Mouse (Mus musculus) heart, embryonic 13.5 days (tissue): Measurements from ENCODE around the gene Bmi1. TPM values are rescaled to one million over a fixed set of nuclear protein-coding genes. Genes with fewer than 3 reads are reported as not detected.

ENCODE experiments used
- ATAC-seq: fragments of 200-750 bp; cut with Nextera tagmentation; 2 replicates; pipeline ENCODE4 v1.8.0; 2017; ENCODE audit warnings: moderate TSS enrichment; ENCODE audit not compliant: insufficient number of reproducible peaks, low FRiP score, low TSS enrichment; ENCODE audit errors: extremely low read depth
- H3K27ac ChIP-seq: fragments of 300-500 bp; sonication (generic); replicated peaks from 2 replicates; pipeline ENCODE4 v1.5.1; 2015; ENCODE audit warnings: moderate library complexity, mild to moderate bottlenecking, inconsistent platforms
- H3K27me3 ChIP-seq: fragments of 300-500 bp; sonication (generic); replicated peaks from 2 replicates; pipeline ENCODE4 v1.6.1; 2015; ENCODE audit warnings: mild to moderate bottlenecking, inconsistent platforms
- H3K36me3 ChIP-seq: fragments of 300-500 bp; sonication (generic); 2 replicates; pipeline ENCODE4 v1.6.1; 2015; ENCODE audit warnings: mild to moderate bottlenecking, inconsistent platforms
- H3K4me1 ChIP-seq: fragments of 300-500 bp; sonication (generic); 2 replicates; pipeline ENCODE4 v1.6.1; 2015; ENCODE audit warnings: inconsistent platforms
- H3K4me2 ChIP-seq: fragments of 300-500 bp; sonication (generic); 2 replicates; pipeline ENCODE4 v1.6.1; 2015; ENCODE audit warnings: inconsistent platforms, mild to moderate bottlenecking, moderate library complexity
- H3K4me3 ChIP-seq: fragments of 300-500 bp; sonication (generic); 2 replicates; pipeline ENCODE4 v1.5.1; 2015; ENCODE audit warnings: moderate library complexity, mild to moderate bottlenecking, inconsistent platforms
- H3K9ac ChIP-seq: fragments of 300-500 bp; sonication (generic); 2 replicates; pipeline ENCODE4 v1.6.1; 2015; ENCODE audit warnings: inconsistent platforms, mild to moderate bottlenecking, moderate library complexity
- H3K9me3 ChIP-seq: fragments of 300-500 bp; sonication (generic); 2 replicates; pipeline ENCODE4 v1.6.1; 2016; ENCODE audit warnings: inconsistent platforms
- WGBS: fragments of 180-500 bp; shearing (Covaris S2); methylation state at CpG from one replicate; pipeline ENCODE4 v1.1.7; 2015; ENCODE audit warnings: mixed read lengths; 5-methylcytosine and 5-hydroxymethylcytosine counted together
- polyA plus RNA-seq: library from polyadenylated mRNA; unstranded; fragments of >200 nt; fragmentation: Nextera tagmentation; extraction: Ambion mirVana; gene quantifications from 2 replicates; pipeline ENCODE4 v1.2.1, GENCODE M21; 2015

Gene Bmi1
- polyA plus RNA-seq, 1 experiment from 2014 or later: 12.8 TPM

GRCm38 (mm10) chr2:18697591-18698244 lies 20.9 kb downstream of the Bmi1 start:
- 3% methylated on average over 4 of the region's 4 CpGs for WGBS
- Histone ChIP-seq H3K4me1 (peaks cover 20% of the 10 kb centered on the region), H3K36me3 (no peaks in the 10 kb centered on the region), H3K9ac (no peak overlapping the region), H3K4me2 (no peak overlapping the region), H3K27ac (no peak overlapping the region), H3K4me3 (no peak overlapping the region), H3K27me3 (peaks cover 78% of the 10 kb centered on the region), H3K9me3 (no peaks in the 10 kb centered on the region)
- no peak for ATAC-seq

GRCm38 (mm10) chr2:18698663-18699385 lies 22.0 kb downstream of the Bmi1 start:
- under 1% methylated on average over 56 of the region's 56 CpGs for WGBS
- peak overlapping the region; percentile 39 for H3K4me3 ChIP-seq
- H3K27ac ChIP-seq: no peak overlapping the region
- H3K4me1 ChIP-seq: peaks cover 17% of the 10 kb centered on the region
- H3K36me3 ChIP-seq: no peaks in the 10 kb centered on the region
- H3K9me3 ChIP-seq: no peaks in the 10 kb centered on the region
- H3K4me2 ChIP-seq: peak overlapping the region; percentile 59
- H3K9ac ChIP-seq: no peak overlapping the region
- H3K27me3 ChIP-seq: peaks cover 77% of the 10 kb centered on the region
- ATAC-seq: no peak

- H3K27me3 ChIP-seq: peaks cover 82% of the 10 kb centered on the region
- H3K27ac ChIP-seq: no peak overlapping the region
- no peak for ATAC-seq
- H3K4me1 ChIP-seq: peaks cover 16% of the 10 kb centered on the region
- H3K36me3 ChIP-seq: no peaks in the 10 kb centered on the region
- peak overlapping the region; percentile 39 for H3K4me3 ChIP-seq
- H3K9ac ChIP-seq: no peak overlapping the region
- WGBS: 2% methylated on average over 11 of the region's 11 CpGs
- no peaks in the 10 kb centered on the region for H3K9me3 ChIP-seq
- H3K4me2 ChIP-seq: peak overlapping the region; percentile 59
These were observed 22.7 kb downstream of the Bmi1 start for GRCm38 (mm10) chr2:18699401-18699990.

GRCm38 (mm10) chr2:18710356-18710755 lies 33.5 kb downstream of the Bmi1 start:
- H3K27ac ChIP-seq: no peak overlapping the region
- H3K27me3 ChIP-seq: peaks cover 13% of the 10 kb centered on the region; the same call in 1 of the 2 replicates
- H3K4me1 ChIP-seq: no peaks in the 10 kb centered on the region
- ATAC-seq: no peak
- no peak overlapping the region for H3K9ac ChIP-seq
- H3K4me3 ChIP-seq: no peak overlapping the region
- 55% methylated on average over 3 of the region's 3 CpGs for WGBS
- no peaks in the 10 kb centered on the region for H3K9me3 ChIP-seq
- H3K4me2 ChIP-seq: no peak overlapping the region
- no peaks in the 10 kb centered on the region for H3K36me3 ChIP-seq

GRCm38 (mm10) chr2:18713071-18713470 lies 36.3 kb downstream of the Bmi1 start:
- H3K27ac ChIP-seq: no peak overlapping the region
- no peak overlapping the region for H3K4me2 ChIP-seq
- no peak for ATAC-seq
- H3K36me3 ChIP-seq: no peaks in the 10 kb centered on the region
- no peak overlapping the region for H3K4me3 ChIP-seq
- 64% methylated on average over 2 of the region's 2 CpGs for WGBS
- H3K27me3 ChIP-seq: peaks cover 11% of the 10 kb centered on the region; the same call in 1 of the 2 replicates
- H3K9me3 ChIP-seq: no peaks in the 10 kb centered on the region
- H3K4me1 ChIP-seq: no peaks in the 10 kb centered on the region
- H3K9ac ChIP-seq: no peak overlapping the region

GRCm38 (mm10) chr2:18714337-18714736 lies 37.5 kb downstream of the Bmi1 start:
- no peaks in the 10 kb centered on the region for H3K4me1 ChIP-seq
- H3K27me3 ChIP-seq: peaks cover 11% of the 10 kb centered on the region; the same call in 1 of the 2 replicates
- no peak for ATAC-seq
- H3K9me3 ChIP-seq: no peaks in the 10 kb centered on the region
- H3K4me2 ChIP-seq: no peak overlapping the region
- no peaks in the 10 kb centered on the region for H3K36me3 ChIP-seq
- no peak overlapping the region for H3K4me3 ChIP-seq
- H3K27ac ChIP-seq: no peak overlapping the region
- 69% methylated on average over 3 of the region's 3 CpGs for WGBS
- H3K9ac ChIP-seq: no peak overlapping the region

- no peak overlapping the region for H3K4me2 ChIP-seq
- no peak overlapping the region for H3K9ac ChIP-seq
- no peak for ATAC-seq
- WGBS: 76% methylated on average over 4 of the region's 4 CpGs
- H3K4me3 ChIP-seq: no peak overlapping the region
- H3K27ac ChIP-seq: no peak overlapping the region
- no peaks in the 10 kb centered on the region for H3K9me3 ChIP-seq
- no peaks in the 10 kb centered on the region for H3K4me1 ChIP-seq
- no peaks in the 10 kb centered on the region for H3K36me3 ChIP-seq
- H3K27me3 ChIP-seq: peaks cover 4% of the 10 kb centered on the region; the same call in 1 of the 2 replicates
These were observed 41.7 kb downstream of the Bmi1 start for GRCm38 (mm10) chr2:18718521-18718920.

GRCm38 (mm10) chr2:18722208-18722830 lies 45.5 kb downstream of the Bmi1 start:
- H3K4me3 ChIP-seq: no peak overlapping the region
- H3K36me3 ChIP-seq: no peaks in the 10 kb centered on the region

GRCm38 (mm10) chr2:18724462-18724861 lies 47.6 kb downstream of the Bmi1 start:
- Histone ChIP-seq H3K4me3 (no peak overlapping the region), H3K9me3 (no peaks in the 10 kb centered on the region), H3K4me1 (no peaks in the 10 kb centered on the region), H3K9ac (no peak overlapping the region), H3K4me2 (no peak overlapping the region), H3K27me3 (0 out of 2 replicates have a peak, but pooled peaks cover 3% of the 10 kb centered on the region), H3K36me3 (no peaks in the 10 kb centered on the region), H3K27ac (no peak overlapping the region)
- no peak for ATAC-seq
- WGBS: 75% methylated on average over 1 of the region's 1 CpGs

More at GRCm38 (mm10) chr2:18722208-18722830, 45.5 kb downstream of the Bmi1 start:
- Histone ChIP-seq H3K9ac (no peak overlapping the region), H3K27me3 (0 out of 2 replicates have a peak, but pooled peaks cover 3% of the 10 kb centered on the region), H3K27ac (no peak overlapping the region), H3K4me2 (no peak overlapping the region), H3K4me1 (no peaks in the 10 kb centered on the region), H3K9me3 (no peaks in the 10 kb centered on the region)
- no peak for ATAC-seq
- WGBS: 58% methylated on average over 3 of the region's 3 CpGs

- H3K4me1 ChIP-seq: no peaks in the 10 kb centered on the region
- no peaks in the 10 kb centered on the region for H3K36me3 ChIP-seq
- H3K9ac ChIP-seq: no peak overlapping the region
- no peak for ATAC-seq
- H3K4me3 ChIP-seq: no peak overlapping the region
- H3K4me2 ChIP-seq: no peak overlapping the region
- 50% methylated on average over 4 of the region's 4 CpGs for WGBS
- no peak overlapping the region for H3K27ac ChIP-seq
- H3K27me3 ChIP-seq: 0 out of 2 replicates have a peak, but pooled peaks cover 3% of the 10 kb centered on the region
- no peaks in the 10 kb centered on the region for H3K9me3 ChIP-seq
These were observed 49.1 kb downstream of the Bmi1 start for GRCm38 (mm10) chr2:18725880-18726279.

- Histone ChIP-seq H3K27me3 (no peaks in the 10 kb centered on the region), H3K9ac (no peak overlapping the region), H3K27ac (no peak overlapping the region), H3K4me3 (no peak overlapping the region), H3K36me3 (no peaks in the 10 kb centered on the region), H3K9me3 (no peaks in the 10 kb centered on the region), H3K4me2 (no peak overlapping the region), H3K4me1 (0 out of 2 replicates have a peak, but pooled peaks cover 4% of the 10 kb centered on the region)
- ATAC-seq: no peak
- WGBS: 52% methylated on average over 9 of the region's 9 CpGs
These were observed 54.9 kb downstream of the Bmi1 start for GRCm38 (mm10) chr2:18731718-18732117.
